Mouse (Mus musculus) E14TG2a.4 (cell line): Measurements from ENCODE around the gene P3h4.

Experiments used
- H3K27me3 ChIP-seq: 2 replicates; pipeline ENCODE4 v1.6.1; 2014; ENCODE audit warnings: low read length, control low read depth; ENCODE audit not compliant: insufficient read depth
- H3K36me3 ChIP-seq: 2 replicates; pipeline ENCODE4 v1.6.1; 2014; ENCODE audit warnings: low read length, control low read depth; ENCODE audit not compliant: insufficient read depth
- H3K4me1 ChIP-seq: replicated peaks from 2 replicates; pipeline ENCODE4 v1.6.1; 2014; ENCODE audit warnings: low read depth, low read length, control low read depth
- H3K4me3 ChIP-seq: replicated peaks from 2 replicates; pipeline ENCODE4 v1.5.1; 2014; ENCODE audit warnings: mild to moderate bottlenecking, low read length
- H3K9me3 ChIP-seq: 2 replicates; pipeline ENCODE4 v1.6.1; 2014; ENCODE audit warnings: low read length, control low read depth
- CTCF ChIP-seq: conservative IDR thresholded peaks from 2 replicates; pipeline ENCODE4 v1.5.1; 2014; ENCODE audit warnings: low read length
- NANOG ChIP-seq: IDR thresholded peaks from 2 replicates; pipeline ENCODE4 v1.6.1; 2014; ENCODE audit warnings: borderline replicate concordance, low read length, mixed read lengths
- POU5F1 ChIP-seq: IDR thresholded peaks from 2 replicates; pipeline ENCODE4 v1.6.1; 2014; ENCODE audit warnings: low read length, borderline replicate concordance

P3h4 gene

GRCm38 (mm10) chr11:100435678-100436246 lies 21.1 kb upstream of the P3h4 start:
- H3K4me1 ChIP-seq: peaks cover 38% of the 10 kb centered on the region
- TF ChIP-seq POU5F1 (no peak), CTCF (no peak)
- no peak overlapping the region for H3K4me3 ChIP-seq
- H3K36me3 ChIP-seq: peaks cover 62% of the 10 kb centered on the region
- H3K27me3 ChIP-seq: 0 out of 2 replicates have a peak, but pooled peaks cover 4% of the 10 kb centered on the region
- H3K9me3 ChIP-seq: no peaks in the 10 kb centered on the region

- peaks cover 36% of the 10 kb centered on the region for H3K4me1 ChIP-seq
- no peak overlapping the region for H3K4me3 ChIP-seq
- no peaks in the 10 kb centered on the region for H3K27me3 ChIP-seq
- peaks cover 51% of the 10 kb centered on the region for H3K36me3 ChIP-seq
- no peaks in the 10 kb centered on the region for H3K9me3 ChIP-seq
- TF ChIP-seq CTCF (no peak), NANOG (no peak)
Measured at GRCm38 (mm10) chr11:100432002-100432401, 17.4 kb upstream of the P3h4 start.

- peaks cover 37% of the 10 kb centered on the region for H3K36me3 ChIP-seq
Measured at GRCm38 (mm10) chr11:100430052-100430451, 15.4 kb upstream of the P3h4 start.

GRCm38 (mm10) chr11:100428612-100429199 lies 14.1 kb upstream of the P3h4 start:
- Histone ChIP-seq H3K36me3 (peaks cover 46% of the 10 kb centered on the region), H3K9me3 (no peaks in the 10 kb centered on the region), H3K4me1 (peaks cover 36% of the 10 kb centered on the region), H3K4me3 (no peak overlapping the region), H3K27me3 (peaks cover 3% of the 10 kb centered on the region; the same call in 1 of the 2 replicates)
- TF ChIP-seq NANOG (no peak), POU5F1 (no peak), CTCF (no peak)

More at GRCm38 (mm10) chr11:100430052-100430451, 15.4 kb upstream of the P3h4 start:
- H3K27me3 ChIP-seq: no peaks in the 10 kb centered on the region
- H3K4me1 ChIP-seq: peaks cover 39% of the 10 kb centered on the region
- H3K9me3 ChIP-seq: no peaks in the 10 kb centered on the region
- TF ChIP-seq POU5F1: no peak
- no peak for TF ChIP-seq NANOG
- TF ChIP-seq CTCF: no peak
- H3K4me3 ChIP-seq: 0 out of 2 replicates have a peak overlapping the region, but pooled peaks have one; percentile 39

GRCm38 (mm10) chr11:100426820-100427219 lies 12.2 kb upstream of the P3h4 start:
- TF ChIP-seq CTCF (no peak), POU5F1 (no peak), NANOG (no peak)
- Histone ChIP-seq H3K27me3 (peaks cover 18% of the 10 kb centered on the region), H3K9me3 (no peaks in the 10 kb centered on the region), H3K4me3 (no peak overlapping the region), H3K36me3 (peaks cover 45% of the 10 kb centered on the region), H3K4me1 (peaks cover 50% of the 10 kb centered on the region)

- Histone ChIP-seq H3K4me1 (peaks cover 60% of the 10 kb centered on the region), H3K27me3 (peaks cover 27% of the 10 kb centered on the region), H3K9me3 (no peaks in the 10 kb centered on the region), H3K36me3 (peaks cover 39% of the 10 kb centered on the region), H3K4me3 (peak overlapping the region; percentile 41)
- TF ChIP-seq NANOG (peak; percentile 18; the same call in 1 of the 2 replicates), CTCF (peak; percentile 93), POU5F1 (no peak)
Measured at GRCm38 (mm10) chr11:100425851-100426250, 11.2 kb upstream of the P3h4 start.

- Histone ChIP-seq H3K36me3 (peaks cover 23% of the 10 kb centered on the region), H3K4me1 (peaks cover 63% of the 10 kb centered on the region), H3K27me3 (peaks cover 31% of the 10 kb centered on the region), H3K4me3 (no peak overlapping the region), H3K9me3 (no peaks in the 10 kb centered on the region)
- TF ChIP-seq NANOG (no peak), POU5F1 (no peak), CTCF (no peak)
Measured at GRCm38 (mm10) chr11:100423836-100424235, 9.2 kb upstream of the P3h4 start.

GRCm38 (mm10) chr11:100421537-100421936 lies 6.9 kb upstream of the P3h4 start:
- H3K4me1 ChIP-seq: peaks cover 64% of the 10 kb centered on the region

More at GRCm38 (mm10) chr11:100421537-100421936, 6.9 kb upstream of the P3h4 start:
- peak overlapping the region; percentile 68 for H3K4me3 ChIP-seq
- H3K9me3 ChIP-seq: no peaks in the 10 kb centered on the region
- H3K36me3 ChIP-seq: peaks cover 23% of the 10 kb centered on the region
- H3K27me3 ChIP-seq: peaks cover 41% of the 10 kb centered on the region
- TF ChIP-seq POU5F1 (no peak), NANOG (no peak), CTCF (no peak)
